Mouse (Mus musculus) heart, embryonic 16.5 days (tissue): ENCODE measurements around the gene Aldh8a1. TPM values are rescaled to one million over a fixed set of nuclear protein-coding genes. Genes with fewer than 3 reads are reported as not detected.

Experiments
- polyA plus RNA-seq: library from polyadenylated mRNA; unstranded; fragments of >200 nt; fragmentation: Nextera tagmentation; extraction: Ambion mirVana; gene quantifications from 2 replicates; pipeline ENCODE4 v1.2.1, GENCODE M21; 2015

Gene Aldh8a1
- polyA plus RNA-seq, 1 experiment from 2014 or later = 0.05 TPM

Other genes with a start within 250 kb of the Aldh8a1 start
- 6.3 and 15.9 TPM in 2 replicates for gene Myb, start 216.3 kb upstream of the Aldh8a1 start, polyA plus RNA-seq
- 69.2 and 73.1 TPM in 2 replicates for gene Hbs1l, start 81.3 kb upstream of the Aldh8a1 start, polyA plus RNA-seq
- gene 1700020N01Rik, start 215.9 kb downstream of the Aldh8a1 start, polyA plus RNA-seq = 0.26 TPM in 1 of 2 replicates, not detected in the other